Mouse (Mus musculus) macrophage (primary cell): ENCODE data around the gene Samd4. TPM values are rescaled to one million over a fixed set of nuclear protein-coding genes. Genes with fewer than 3 reads are reported as not detected.
A peak's percentile ranks its signal among the peaks of the same experiment; 100 is the strongest.
"Not testable (repeated sequence)": the region's sequence is repeated elsewhere in the genome, so short reads cannot be mapped to it uniquely, and the experiment has no call there.

ENCODE experiments used
- H3K27ac ChIP-seq: fragments of 350-480 bp; formaldehyde crosslinking; 2 replicates; pipeline ENCODE4 v1.9.0; 2021
- H3K36me3 ChIP-seq: fragments of 350-480 bp; formaldehyde crosslinking; 2 replicates; pipeline ENCODE4 v1.9.0; 2021; ENCODE audit errors: inconsistent target
- H3K4me3 ChIP-seq: fragments of 350-480 bp; formaldehyde crosslinking; 2 replicates; pipeline ENCODE4 v1.9.0; 2021; ENCODE audit errors: inconsistent target
- H3K79me2 ChIP-seq: fragments of 350-480 bp; formaldehyde crosslinking; 2 replicates; pipeline ENCODE4 v1.9.0; 2021; ENCODE audit errors: inconsistent target
- WGBS: methylation state at CpG from one replicate; pipeline ENCODE4 v1.1.7; 2026; ENCODE audit warnings: inconsistent platforms; ENCODE audit not compliant: missing documents; 5-methylcytosine and 5-hydroxymethylcytosine counted together
- polyA plus RNA-seq: library from polyadenylated mRNA; stranded (reverse); fragments of 250-400 nt; gene quantifications from 3 replicates; pipeline ENCODE4 v1.2.4, GENCODE M21; 2018; ENCODE audit warnings: inconsistent platforms

Samd4 gene
- polyA plus RNA-seq, 1 experiment from 2014 or later: 13.6 TPM

GRCm38 (mm10) chr14:47093355-47093792 lies 210.7 kb downstream of the Samd4 start:
- Histone ChIP-seq H3K27ac (no peak overlapping the region), H3K79me2 (no peaks in the 10 kb centered on the region), H3K36me3 (no peaks in the 10 kb centered on the region), H3K4me3 (no peak overlapping the region)
- 92% methylated on average over 16 of the region's 16 CpGs for WGBS

- no peak overlapping the region for H3K27ac ChIP-seq
- no peak overlapping the region for H3K4me3 ChIP-seq
- H3K79me2 ChIP-seq: no peaks in the 10 kb centered on the region
- WGBS: 82% methylated on average over 3 of the region's 3 CpGs
- no peaks in the 10 kb centered on the region for H3K36me3 ChIP-seq
Measured at GRCm38 (mm10) chr14:47095036-47095435, 212.4 kb downstream of the Samd4 start.

GRCm38 (mm10) chr14:47096357-47096756 lies 213.7 kb downstream of the Samd4 start:
- 94% methylated on average over 5 of the region's 5 CpGs for WGBS
- Histone ChIP-seq H3K27ac (no peak overlapping the region), H3K36me3 (no peaks in the 10 kb centered on the region), H3K4me3 (no peak overlapping the region), H3K79me2 (no peaks in the 10 kb centered on the region)

- 28% methylated on average over 19 of the region's 19 CpGs for WGBS
- Histone ChIP-seq H3K36me3 (no peaks in the 10 kb centered on the region), H3K79me2 (no peaks in the 10 kb centered on the region), H3K27ac (no peak overlapping the region), H3K4me3 (peak overlapping the region; percentile 27)
Measured at GRCm38 (mm10) chr14:47104246-47105173, 221.9 kb downstream of the Samd4 start.

- no peak overlapping the region for H3K27ac ChIP-seq
- no peaks in the 10 kb centered on the region for H3K36me3 ChIP-seq
- H3K79me2 ChIP-seq: no peaks in the 10 kb centered on the region
- WGBS: 93% methylated on average over 3 of the region's 3 CpGs
- peak overlapping the region; percentile 27; the same call in 1 of the 2 replicates for H3K4me3 ChIP-seq
Measured at GRCm38 (mm10) chr14:47105174-47105557, 222.5 kb downstream of the Samd4 start.

GRCm38 (mm10) chr14:47105755-47106154 lies 223.1 kb downstream of the Samd4 start:
- 88% methylated on average over 3 of the region's 3 CpGs for WGBS

GRCm38 (mm10) chr14:47107461-47107860 lies 224.8 kb downstream of the Samd4 start:
- H3K36me3 ChIP-seq: no peaks in the 10 kb centered on the region
- no peak overlapping the region for H3K4me3 ChIP-seq
- H3K79me2 ChIP-seq: no peaks in the 10 kb centered on the region
- H3K27ac ChIP-seq: no peak overlapping the region
- WGBS: 61% methylated on average over 3 of the region's 3 CpGs

More at GRCm38 (mm10) chr14:47105755-47106154, 223.1 kb downstream of the Samd4 start:
- Histone ChIP-seq H3K36me3 (no peaks in the 10 kb centered on the region), H3K4me3 (no peak overlapping the region), H3K79me2 (no peaks in the 10 kb centered on the region), H3K27ac (no peak overlapping the region)

GRCm38 (mm10) chr14:47110391-47110790 lies 227.7 kb downstream of the Samd4 start:
- H3K79me2 ChIP-seq, H3K27ac ChIP-seq, H3K36me3 ChIP-seq, H3K4me3 ChIP-seq: not testable (repeated sequence)
- WGBS: 88% methylated on average over 4 of the region's 7 CpGs

- H3K79me2 ChIP-seq: no peaks in the 10 kb centered on the region
- H3K36me3 ChIP-seq: no peaks in the 10 kb centered on the region
- 77% methylated on average over 9 of the region's 9 CpGs for WGBS
- H3K4me3 ChIP-seq: no peak overlapping the region
- no peak overlapping the region for H3K27ac ChIP-seq
Measured at GRCm38 (mm10) chr14:47111341-47111740, 228.7 kb downstream of the Samd4 start.

- H3K79me2 ChIP-seq: no peaks in the 10 kb centered on the region
- no peak overlapping the region for H3K4me3 ChIP-seq
- WGBS: 77% methylated on average over 9 of the region's 9 CpGs
- no peaks in the 10 kb centered on the region for H3K36me3 ChIP-seq
- no peak overlapping the region for H3K27ac ChIP-seq
Measured at GRCm38 (mm10) chr14:47115154-47115553, 232.5 kb downstream of the Samd4 start.

GRCm38 (mm10) chr14:47116062-47116762 lies 233.6 kb downstream of the Samd4 start:
- no peak overlapping the region for H3K27ac ChIP-seq
- no peaks in the 10 kb centered on the region for H3K36me3 ChIP-seq
- WGBS: 44% methylated on average over 8 of the region's 10 CpGs

GRCm38 (mm10) chr14:47117522-47117921 lies 234.9 kb downstream of the Samd4 start:
- Histone ChIP-seq H3K36me3 (no peaks in the 10 kb centered on the region), H3K27ac (no peak overlapping the region), H3K4me3 (no peak overlapping the region), H3K79me2 (no peaks in the 10 kb centered on the region)
- WGBS: 43% methylated on average over 7 of the region's 7 CpGs

More at GRCm38 (mm10) chr14:47116062-47116762, 233.6 kb downstream of the Samd4 start:
- Histone ChIP-seq H3K79me2 (no peaks in the 10 kb centered on the region), H3K4me3 (no peak overlapping the region)

- 88% methylated on average over 5 of the region's 5 CpGs for WGBS
- H3K4me3 ChIP-seq: no peak overlapping the region
Measured at GRCm38 (mm10) chr14:47127987-47128386, 245.3 kb downstream of the Samd4 start.

GRCm38 (mm10) chr14:47133948-47134347 lies 251.3 kb downstream of the Samd4 start:
- no peaks in the 10 kb centered on the region for H3K36me3 ChIP-seq
- no peak overlapping the region for H3K27ac ChIP-seq
- 91% methylated on average over 10 of the region's 10 CpGs for WGBS
- no peaks in the 10 kb centered on the region for H3K79me2 ChIP-seq
- H3K4me3 ChIP-seq: no peak overlapping the region

More at GRCm38 (mm10) chr14:47127987-47128386, 245.3 kb downstream of the Samd4 start:
- Histone ChIP-seq H3K79me2 (no peaks in the 10 kb centered on the region), H3K27ac (no peak overlapping the region), H3K36me3 (no peaks in the 10 kb centered on the region)

- Histone ChIP-seq H3K27ac (no peak overlapping the region), H3K4me3 (no peak overlapping the region), H3K79me2 (no peaks in the 10 kb centered on the region), H3K36me3 (no peaks in the 10 kb centered on the region)
- WGBS: 95% methylated on average over 5 of the region's 5 CpGs
Measured at GRCm38 (mm10) chr14:47136637-47137036, 254.0 kb downstream of the Samd4 start.
